Mouse (Mus musculus) adrenal gland, postnatal 4 days (tissue): ENCODE measurements around the gene Inpp5b. TPM values are rescaled to one million over a fixed set of nuclear protein-coding genes. Genes with fewer than 3 reads are reported as not detected.

ENCODE experiments used
- DNase-seq, 2 experiments: peaks; one replicate each; pipeline ENCODE4 v3.0.0; 2021 to 2022; ENCODE audit warnings: low spot score in 2 of 2, mixed read lengths in 2 of 2
- total RNA-seq, 2 experiments: library from RNA; stranded (reverse); gene quantifications; 2 replicates each; pipeline ENCODE4 v1.2.3; 2021

Gene Inpp5b
- total RNA-seq, 2 experiments from 2014 or later, result 25.2 to 32.0 TPM

GRCm38 (mm10) chr4:124761201-124761600 lies 19.6 kb downstream of the Inpp5b start:
- no peak for DNase-seq

GRCm38 (mm10) chr4:124762858-124763452 lies 21.3 kb downstream of the Inpp5b start:
- DNase-seq, result no peak

GRCm38 (mm10) chr4:124765802-124766565 lies 24.3 kb downstream of the Inpp5b start:
- DNase-seq, result no peak

GRCm38 (mm10) chr4:124766566-124766940 lies 24.9 kb downstream of the Inpp5b start:
- no peak for DNase-seq

- no peak for DNase-seq
Measured at GRCm38 (mm10) chr4:124768963-124769591, 27.4 kb downstream of the Inpp5b start.

- DNase-seq, result no peak
Measured at GRCm38 (mm10) chr4:124770624-124771023, 29.0 kb downstream of the Inpp5b start.

GRCm38 (mm10) chr4:124772125-124772524 lies 30.5 kb downstream of the Inpp5b start:
- no peak for DNase-seq

- no peak for DNase-seq
Measured at GRCm38 (mm10) chr4:124773449-124773848, 31.8 kb downstream of the Inpp5b start.

GRCm38 (mm10) chr4:124773995-124774394 lies 32.3 kb downstream of the Inpp5b start:
- DNase-seq, result no peak

- DNase-seq, result no peak
Measured at GRCm38 (mm10) chr4:124774429-124774828, 32.8 kb downstream of the Inpp5b start.

GRCm38 (mm10) chr4:124781361-124781760 lies 39.7 kb downstream of the Inpp5b start:
- DNase-seq, result no peak

GRCm38 (mm10) chr4:124782395-124782794 lies 40.7 kb downstream of the Inpp5b start:
- DNase-seq, result no peak

- DNase-seq, result no peak
Measured at GRCm38 (mm10) chr4:124783937-124784336, 42.3 kb downstream of the Inpp5b start.

- DNase-seq, result no peak
Measured at GRCm38 (mm10) chr4:124790013-124790412, 48.4 kb downstream of the Inpp5b start.

- no peak for DNase-seq
Measured at GRCm38 (mm10) chr4:124792114-124792513, 50.5 kb downstream of the Inpp5b start.

GRCm38 (mm10) chr4:124796141-124796540 lies 54.5 kb downstream of the Inpp5b start:
- no peak for DNase-seq

- DNase-seq, result no peak
Measured at GRCm38 (mm10) chr4:124796913-124797312, 55.3 kb downstream of the Inpp5b start.

- peak; percentile 55 to 75 for DNase-seq
Measured at GRCm38 (mm10) chr4:124801552-124802308, 60.1 kb downstream of the Inpp5b start, which contains the start of gene Mtf1. TSS of gene Mtf1 (plus strand) at chr4:124802104.

- peak; percentile 87 to 96 for DNase-seq
Measured at GRCm38 (mm10) chr4:124802309-124803260, 60.9 kb downstream of the Inpp5b start.

GRCm38 (mm10) chr4:124803406-124803805 lies 61.8 kb downstream of the Inpp5b start:
- no peak for DNase-seq
